Mouse (Mus musculus): Measurements from ENCODE around the gene Bnc2.

- no peak for TF ChIP-seq CTCF (IDR thresholded peaks at IDR 0.05; ENCODE audit: extremely low read depth, insufficient read length, insufficient replicate concordance, low read depth, low read length)
- TF ChIP-seq POLR2A (IDR thresholded peaks at IDR 0.05; ENCODE audit: low read depth, low read length): no peak
These were observed 399.0 kb downstream of the Bnc2 start for GRCm38 (mm10) chr4:84276081-84276480.
